Mouse (Mus musculus): ENCODE measurements around the gene Spred3.

Spred3 gene

GRCm38 (mm10) chr7:29128725-29129124 is 41.5 kb downstream of the Spred3 start:
- peak; percentile 63 for DNase-seq (ENCODE audit: low read depth, low spot score)

- DNase-seq (ENCODE audit: low read depth, low spot score), result peak; percentile 88
These were observed 43.9 kb downstream of the Spred3 start for GRCm38 (mm10) chr7:29126173-29126915.

GRCm38 (mm10) chr7:29124970-29125369 is 45.2 kb downstream of the Spred3 start, which contains the start of gene Ryr1:
TSS of gene Ryr1 (minus strand) at chr7:29125179.
- peak; percentile 63 for DNase-seq (ENCODE audit: low read depth, low spot score)

GRCm38 (mm10) chr7:29123531-29124358 is 46.5 kb downstream of the Spred3 start:
- DNase-seq (ENCODE audit: low read depth, low spot score), result no peak

GRCm38 (mm10) chr7:29122821-29123220 is 47.4 kb downstream of the Spred3 start:
- DNase-seq (ENCODE audit: low read depth, low spot score), result no peak

GRCm38 (mm10) chr7:29119526-29119925 is 50.7 kb downstream of the Spred3 start:
- no peak for DNase-seq (ENCODE audit: low read depth, low spot score)

GRCm38 (mm10) chr7:29118142-29118851 is 51.9 kb downstream of the Spred3 start:
- DNase-seq (ENCODE audit: low read depth, low spot score), result no peak

GRCm38 (mm10) chr7:29108992-29109955 is 60.9 kb downstream of the Spred3 start:
- no peak for DNase-seq (ENCODE audit: low read depth, low spot score)

Data from CD4-positive, CD25-positive, alpha-beta regulatory T cell, adult 2 months (primary cell).